In genomic region chr17:51807429-51807828, GRCm38 (mm10) we compare ENCODE assay signal across 12 mouse cellular contexts. TPM values are rescaled to one million over a fixed set of nuclear protein-coding genes. Genes with fewer than 3 reads are reported as not detected.
A peak's percentile ranks its signal among the peaks of the same experiment; 100 is the strongest.
DNase-seq lines count a peak whose midpoint lies in the region; ATAC-seq and TF ChIP-seq lines count a peak whose summit lies in the region.
"Had no signal": no experiment of that assay in that cellular context is flagged by ENCODE, and none has a peak within 500 bp of the region (broad histone marks: within the 10 kb centered on the region; RNA-seq: fewer than 3 reads in every experiment).

No protein-coding gene starts in this region.

- 45% methylated on average over 5 of the region's 5 CpGs for WGBS in forebrain, postnatal 0 days
- WGBS in forebrain, embryonic 14.5 days = 73% methylated on average over 5 of the region's 5 CpGs
- 54% methylated on average over 5 of the region's 5 CpGs for WGBS in limb, embryonic 13.5 days
- WGBS in limb, embryonic 10.5 days = 86% methylated on average over 5 of the region's 5 CpGs

- no peak overlapping the region for H3K4me3 ChIP-seq in forebrain, postnatal 0 days (ENCODE audit: low read depth, low read length)
- no peak overlapping the region for H3K4me3 ChIP-seq in forebrain, embryonic 14.5 days (ENCODE audit: low read depth, low read length)
- H3K4me3 ChIP-seq in limb, embryonic 13.5 days = no peak overlapping the region
- H3K4me3 ChIP-seq in limb, embryonic 10.5 days = no peak overlapping the region
- H3K4me3 ChIP-seq: limb, embryonic 12.5 days had no signal

- H3K4me2 ChIP-seq in forebrain, postnatal 0 days (ENCODE audit: low read depth) = peak overlapping the region; percentile 21; the same call in 1 of the 2 replicates
- no peak overlapping the region for H3K4me2 ChIP-seq in forebrain, embryonic 14.5 days (ENCODE audit: low read length)
- no peak overlapping the region for H3K4me2 ChIP-seq in limb, embryonic 13.5 days (replicated peaks)
- H3K4me2 ChIP-seq: limb, embryonic 12.5 days had no signal

- no peaks in the 10 kb centered on the region for H3K27me3 ChIP-seq in forebrain, postnatal 0 days (ENCODE audit: insufficient read depth, low read length)
- H3K27me3 ChIP-seq in forebrain, embryonic 14.5 days (replicated peaks; ENCODE audit: control insufficient read depth, insufficient read depth, low read length) = no peaks in the 10 kb centered on the region
- H3K27me3 ChIP-seq in limb, embryonic 13.5 days = 0 out of 2 replicates have a peak, but pooled peaks cover 3% of the 10 kb centered on the region
- no peaks in the 10 kb centered on the region for H3K27me3 ChIP-seq in limb, embryonic 10.5 days (ENCODE audit: low read depth, poor library complexity, severe bottlenecking)

- ATAC-seq in forebrain, postnatal 0 days = no peak
- no peak for ATAC-seq in forebrain, embryonic 14.5 days
- 0 out of 2 replicates have a peak, but pooled peaks have one; percentile 33 for ATAC-seq in limb, embryonic 13.5 days (ENCODE audit: low FRiP score, low read depth)

- TF ChIP-seq CTCF in forebrain, postnatal 0 days (IDR thresholded peaks at IDR 0.05; ENCODE audit: low read depth) = no peak

- no peak for DNase-seq in forebrain, postnatal 0 days
- DNase-seq in forebrain, embryonic 14.5 days (ENCODE audit: low spot score) = no peak
- no peak for DNase-seq in limb, embryonic 10.5 days (ENCODE audit: low spot score)
- peak; percentile 48 for DNase-seq in gastrocnemius, postnatal 25 days
- peak; percentile 18 for DNase-seq in heart, postnatal 4 days
- DNase-seq in T-cell, adult 2 months (ENCODE audit: low spot score) = no peak
- no peak for DNase-seq in cerebellum, postnatal 25 days
- DNase-seq: cerebellum, postnatal 14 days; kidney, adult 2 months; lung, postnatal 10 days had no signal

- H3K36me3 ChIP-seq in forebrain, postnatal 0 days (ENCODE audit: insufficient read depth) = 0 out of 2 replicates have a peak, but pooled peaks cover 2% of the 10 kb centered on the region
- H3K36me3 ChIP-seq in forebrain, embryonic 14.5 days (ENCODE audit: control insufficient read depth, insufficient read depth, low read length) = peaks cover 18% of the 10 kb centered on the region; the same call in 1 of the 2 replicates
- H3K36me3 ChIP-seq in limb, embryonic 13.5 days = no peaks in the 10 kb centered on the region; the same call in 1 of the 2 replicates
- 0 out of 2 replicates have a peak, but pooled peaks cover 6% of the 10 kb centered on the region for H3K36me3 ChIP-seq in limb, embryonic 10.5 days

- no peaks in the 10 kb centered on the region for H3K9me3 ChIP-seq in forebrain, postnatal 0 days (ENCODE audit: low read length)
- H3K9me3 ChIP-seq in forebrain, embryonic 14.5 days (replicated peaks; ENCODE audit: control insufficient read depth, low read length) = no peaks in the 10 kb centered on the region
- H3K9me3 ChIP-seq in limb, embryonic 13.5 days = no peaks in the 10 kb centered on the region
- no peaks in the 10 kb centered on the region for H3K9me3 ChIP-seq in limb, embryonic 10.5 days (replicated peaks)
- H3K9me3 ChIP-seq: limb, embryonic 12.5 days had no signal

- no peak overlapping the region for H3K9ac ChIP-seq in forebrain, postnatal 0 days
- H3K9ac ChIP-seq in forebrain, embryonic 14.5 days (ENCODE audit: low read length) = no peak overlapping the region
- no peak overlapping the region for H3K9ac ChIP-seq in limb, embryonic 13.5 days
- H3K9ac ChIP-seq: limb, embryonic 12.5 days had no signal

- peaks cover 12% of the 10 kb centered on the region for H3K4me1 ChIP-seq in forebrain, postnatal 0 days (ENCODE audit: insufficient read depth)
- H3K4me1 ChIP-seq in forebrain, embryonic 14.5 days (ENCODE audit: control insufficient read depth, insufficient read depth, low read length) = peaks cover 10% of the 10 kb centered on the region; the same call in 1 of the 2 replicates
- H3K4me1 ChIP-seq in limb, embryonic 13.5 days = 0 out of 2 replicates have a peak, but pooled peaks cover 14% of the 10 kb centered on the region
- peaks cover 2% of the 10 kb centered on the region; the same call in 1 of the 2 replicates for H3K4me1 ChIP-seq in limb, embryonic 10.5 days

- H3K27ac ChIP-seq in forebrain, postnatal 0 days (ENCODE audit: low read depth, low read length) = 0 out of 2 replicates have a peak overlapping the region, but pooled peaks have one; percentile 35
- no peak overlapping the region for H3K27ac ChIP-seq in forebrain, embryonic 14.5 days (ENCODE audit: low read depth, low read length)
- H3K27ac ChIP-seq in limb, embryonic 13.5 days = peak overlapping the region; percentile 2; the same call in 1 of the 2 replicates
- H3K27ac ChIP-seq in limb, embryonic 10.5 days = no peak overlapping the region
- H3K27ac ChIP-seq: limb, embryonic 12.5 days had no signal

RNA-seq across cellular contexts. Expression of gene Satb1, which starts 25.7 kb away (rescaled TPM):
- 48.5 and 49.8 TPM in 2 replicates for total RNA-seq in forebrain, postnatal 0 days (2014; rRNA removed)
- polyA plus RNA-seq in forebrain, postnatal 0 days (2015; fragmentation: Nextera tagmentation; extraction: Ambion mirVana) = 23.2 and 26.8 TPM in 2 replicates
- 24.2 and 33.5 TPM in 2 replicates for polyA plus RNA-seq in forebrain, embryonic 14.5 days (2014; fragmentation: Nextera tagmentation; extraction: Ambion mirVana)
- 15.0 and 16.1 TPM in 2 replicates for polyA plus RNA-seq in limb, embryonic 13.5 days (2015; fragmentation: Nextera tagmentation; extraction: Ambion mirVana)
- 9.4 and 11.0 TPM in 2 replicates for polyA plus RNA-seq in limb, embryonic 10.5 days (2016; fragmentation: Nextera tagmentation; extraction: Ambion mirVana)
- total RNA-seq in gastrocnemius, postnatal 25 days (2021) = 10 to 100 TPM; 64.0 to 78.8 TPM
- total RNA-seq in heart, postnatal 4 days (2021) = 10 to 100 TPM; 24.4 to 25.3 TPM

Comparison
In these comparisons a context has a peak if more than half of its experiments do, and no peak if none do; other contexts are left out.
1. H3K27ac ChIP-seq: peak in forebrain, postnatal 0 days (single experiment) and limb, embryonic 13.5 days (single experiment); none in forebrain, embryonic 14.5 days (single experiment) and limb, embryonic 10.5 days (single experiment).
2. DNase-seq: peak in gastrocnemius, postnatal 25 days (single experiment) and heart, postnatal 4 days (single experiment); none in forebrain, postnatal 0 days (single experiment), forebrain, embryonic 14.5 days (single experiment), limb, embryonic 10.5 days (single experiment), T-cell, adult 2 months (single experiment) and cerebellum, postnatal 25 days (0 of 2).